Mouse (Mus musculus) kidney, adult 18-20 months (tissue): ENCODE measurements around the gene Rgs6.

ENCODE experiments used
- DNase-seq: peaks from one replicate; pipeline ENCODE4 v3.0.0; 2021

Rgs6 gene

DNA sequence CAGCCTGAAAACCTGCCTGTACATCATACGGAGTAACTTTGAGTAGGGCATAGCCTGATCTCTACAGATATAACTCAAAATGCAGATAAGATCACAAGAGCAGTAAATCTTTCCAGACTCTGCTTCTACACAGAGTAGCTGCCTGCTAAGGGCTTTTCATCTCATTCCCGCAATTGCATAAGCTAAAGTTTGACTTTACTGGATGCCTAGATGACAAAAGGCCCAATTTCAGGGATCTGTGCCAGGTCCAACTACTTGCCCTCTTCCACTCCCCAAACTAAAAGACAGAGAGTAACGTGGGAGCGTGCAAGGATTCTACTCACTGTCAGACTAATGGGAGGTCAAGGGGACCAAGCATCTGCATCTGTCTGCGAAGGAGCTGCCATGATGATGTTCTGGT lies 292.6 kb downstream of the Rgs6 start:
- no peak for DNase-seq

GRCm38 (mm10) chr12:82883079-82883478 lies 295.0 kb downstream of the Rgs6 start:
- no peak for DNase-seq

DNA sequence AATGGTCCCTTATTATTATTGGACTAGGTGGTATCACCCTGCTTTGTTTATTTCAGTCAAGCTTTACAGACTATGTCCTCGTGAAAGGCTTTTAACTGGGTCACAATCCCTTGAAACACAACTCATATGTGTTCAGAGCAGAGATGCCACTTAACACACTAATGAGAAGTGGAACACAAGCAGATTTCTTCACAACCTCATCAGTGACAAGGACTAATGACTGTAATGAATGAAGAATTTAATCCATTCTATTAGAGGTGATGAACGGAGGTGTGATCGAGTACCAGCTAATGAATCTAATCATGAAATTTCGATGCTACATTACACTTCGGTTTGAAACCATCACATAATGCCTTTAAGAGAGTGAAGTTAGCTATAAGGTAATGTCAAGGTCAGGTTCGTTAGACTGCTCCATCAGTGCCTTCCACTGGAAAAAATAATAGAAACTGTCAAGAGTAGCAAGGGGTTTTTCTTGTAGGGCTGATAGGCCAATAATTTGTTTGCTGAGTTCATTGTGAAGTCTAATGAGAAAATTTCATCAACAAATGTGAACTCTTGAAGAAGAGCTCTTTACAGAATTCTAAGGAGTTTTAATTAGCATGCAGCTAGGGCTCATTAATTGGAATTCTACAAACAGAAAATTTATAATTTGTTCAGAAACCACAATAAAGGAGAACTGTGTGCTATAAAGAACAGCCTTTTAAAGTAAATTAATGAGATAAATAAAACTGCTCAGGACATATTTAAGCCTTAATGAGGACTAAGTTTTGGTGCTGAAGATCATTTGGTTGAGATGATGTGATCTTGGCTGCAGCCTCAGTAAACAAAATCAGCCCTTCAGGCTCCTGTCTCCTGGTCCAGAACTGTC lies 307.1 kb downstream of the Rgs6 start:
- DNase-seq: no peak

GRCm38 (mm10) chr12:82905773-82906172 lies 317.7 kb downstream of the Rgs6 start:
- DNase-seq: no peak

- no peak for DNase-seq
Measured at GRCm38 (mm10) chr12:82910846-82911245, 322.8 kb downstream of the Rgs6 start.

DNA sequence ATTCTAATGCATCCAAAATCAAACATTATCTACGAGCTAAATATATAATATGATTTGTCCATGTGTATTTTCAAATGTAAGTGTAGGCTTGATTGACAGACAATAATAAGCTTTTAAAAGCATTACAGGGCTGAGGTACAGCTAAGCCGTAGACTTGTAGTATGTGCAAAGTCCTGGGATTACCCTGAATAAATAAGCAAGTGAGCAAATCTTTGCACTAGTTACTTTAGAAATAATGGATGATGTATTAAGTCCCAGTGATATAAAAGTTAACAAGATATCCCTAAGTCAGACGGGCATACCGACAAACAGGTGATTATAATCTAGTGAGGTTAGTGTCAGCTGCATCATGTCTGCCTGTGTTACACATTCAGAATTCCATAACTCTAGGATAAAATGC lies 326.0 kb downstream of the Rgs6 start:
- no peak for DNase-seq

DNA sequence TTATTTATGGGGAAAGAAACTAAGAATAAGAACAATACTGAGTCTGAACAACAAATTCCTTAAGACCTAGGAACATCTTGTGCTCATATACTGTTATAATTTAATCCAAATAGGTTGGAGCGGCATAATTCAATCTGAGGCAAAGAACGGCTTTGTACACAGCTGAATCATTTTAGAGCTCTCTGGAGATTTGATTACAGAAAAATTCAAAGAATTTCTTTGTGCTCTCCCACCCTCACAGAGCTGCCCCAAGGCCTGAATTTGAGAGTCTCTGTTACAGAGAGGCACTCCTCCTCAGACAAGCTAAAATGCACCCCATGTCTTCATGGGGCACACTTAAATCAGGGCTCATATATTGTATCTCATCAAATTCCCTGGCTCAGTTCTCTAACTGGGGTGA lies 332.1 kb downstream of the Rgs6 start:
- no peak for DNase-seq

DNA sequence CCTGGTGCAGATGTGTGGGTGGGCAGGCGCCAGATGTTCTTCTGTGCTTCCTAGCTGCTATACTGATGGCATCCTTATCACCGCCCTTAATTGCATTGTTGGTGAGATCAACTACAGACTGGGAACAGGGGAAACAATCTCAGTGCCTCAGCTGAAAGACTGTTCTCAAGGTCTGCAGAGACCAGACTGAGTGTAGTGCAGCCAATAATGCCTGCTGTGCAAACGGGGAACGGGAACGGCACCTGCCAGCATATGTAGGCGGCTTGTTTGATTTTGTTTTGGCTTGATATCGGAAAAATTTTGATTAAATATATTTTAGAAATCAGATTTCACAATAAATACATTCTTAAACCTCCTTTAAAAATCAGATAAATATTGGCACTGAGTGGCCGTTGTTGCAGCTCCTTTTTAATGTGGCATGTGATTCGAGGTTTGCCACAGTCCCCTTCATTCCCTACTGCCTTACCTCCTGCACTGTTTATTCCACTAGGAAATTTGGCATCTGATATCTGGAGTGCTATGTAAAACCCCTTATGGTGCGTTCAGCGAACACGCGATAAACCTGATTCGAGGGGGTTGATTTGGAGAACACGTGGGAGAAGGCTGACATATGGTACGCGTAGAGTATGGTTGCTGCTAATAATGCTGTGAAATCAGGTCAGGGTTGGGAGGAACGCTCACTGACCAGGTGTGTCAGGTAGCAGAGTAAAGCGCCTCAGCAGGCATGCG lies 333.4 kb downstream of the Rgs6 start:
- DNase-seq: no peak

DNA sequence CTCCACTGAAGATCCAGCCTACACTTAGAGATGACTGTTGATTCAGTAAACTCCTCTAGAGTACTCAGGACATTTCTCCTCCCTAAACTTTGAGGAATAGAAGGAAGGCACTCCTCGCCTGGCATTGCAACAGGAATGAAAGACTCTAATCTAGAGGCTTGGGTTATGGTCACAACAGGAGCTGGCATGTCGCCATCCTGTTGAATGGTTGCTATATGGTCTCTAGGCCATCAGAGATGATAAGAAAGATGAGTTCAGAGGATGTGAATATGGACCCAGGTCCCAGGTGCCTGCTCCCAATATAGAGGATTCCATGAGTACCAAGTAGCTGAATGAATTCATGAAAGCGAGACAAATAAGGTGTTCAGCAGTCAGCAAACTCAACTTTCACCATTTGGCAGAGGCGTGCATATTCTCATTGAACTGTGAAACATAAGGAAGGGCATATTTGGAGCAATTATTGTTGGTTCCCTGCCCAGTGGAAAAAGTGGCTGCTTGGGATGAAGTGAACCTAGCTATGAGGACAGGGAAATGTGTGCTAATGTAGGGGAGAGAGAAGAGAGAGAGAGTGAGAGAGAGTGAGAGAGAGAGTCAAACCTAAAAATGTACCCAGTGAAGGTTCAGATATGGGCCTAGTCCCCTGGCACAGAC lies 334.9 kb downstream of the Rgs6 start:
- DNase-seq: no peak

- peak; percentile 9 for DNase-seq
Measured at GRCm38 (mm10) chr12:82932706-82933461, 344.8 kb downstream of the Rgs6 start.

- no peak for DNase-seq
Measured at GRCm38 (mm10) chr12:82935121-82935762, 347.1 kb downstream of the Rgs6 start.

GRCm38 (mm10) chr12:82935767-82936166 lies 347.7 kb downstream of the Rgs6 start:
- DNase-seq: no peak

DNA sequence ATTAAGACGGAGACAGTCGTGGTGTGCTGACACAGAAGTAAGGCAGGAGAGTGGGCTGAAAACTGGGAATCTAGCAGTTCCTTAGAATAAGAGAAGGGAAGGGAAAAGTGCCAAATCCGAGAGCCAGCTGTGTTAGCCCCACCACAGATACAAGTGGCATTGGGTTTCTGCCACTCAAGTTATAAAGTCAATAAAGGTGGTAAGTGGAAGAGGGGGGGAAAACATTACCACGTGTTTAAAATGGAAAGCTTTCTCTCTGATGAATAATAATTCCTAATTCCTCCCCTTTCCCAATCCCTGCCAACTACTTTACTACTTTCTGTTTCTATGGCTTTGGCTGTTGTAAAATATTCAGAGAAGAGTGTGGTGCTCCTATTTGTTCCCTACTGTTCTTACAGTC lies 352.4 kb downstream of the Rgs6 start:
- no peak for DNase-seq

GRCm38 (mm10) chr12:82946507-82946906 lies 358.4 kb downstream of the Rgs6 start:
- peak; percentile 85 for DNase-seq

DNA sequence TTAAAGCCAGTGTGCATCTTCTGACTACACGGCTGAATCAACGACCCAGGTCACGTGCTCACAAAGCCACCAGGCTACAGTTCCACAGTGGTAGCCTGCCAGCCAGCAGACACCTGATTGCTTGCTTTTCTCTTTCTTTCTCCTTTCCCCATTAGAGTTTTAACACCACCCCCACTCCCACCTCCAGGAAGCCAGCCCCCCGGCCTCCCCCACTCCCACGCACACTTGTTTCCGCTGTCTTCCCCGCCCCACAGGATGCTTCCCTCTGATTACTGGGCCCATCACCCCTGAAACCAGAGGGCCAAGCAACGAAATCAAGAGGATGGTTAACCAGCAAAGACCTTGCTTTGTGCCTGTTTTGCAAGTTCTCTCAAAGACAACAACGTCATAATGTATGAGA lies 373.0 kb downstream of the Rgs6 start:
- no peak for DNase-seq

GRCm38 (mm10) chr12:82961852-82962251 lies 373.8 kb downstream of the Rgs6 start:
- DNase-seq: no peak

- no peak for DNase-seq
Measured at GRCm38 (mm10) chr12:82970521-82971105, 382.5 kb downstream of the Rgs6 start.

GRCm38 (mm10) chr12:82971176-82971575 lies 383.1 kb downstream of the Rgs6 start:
- DNase-seq: no peak

DNA sequence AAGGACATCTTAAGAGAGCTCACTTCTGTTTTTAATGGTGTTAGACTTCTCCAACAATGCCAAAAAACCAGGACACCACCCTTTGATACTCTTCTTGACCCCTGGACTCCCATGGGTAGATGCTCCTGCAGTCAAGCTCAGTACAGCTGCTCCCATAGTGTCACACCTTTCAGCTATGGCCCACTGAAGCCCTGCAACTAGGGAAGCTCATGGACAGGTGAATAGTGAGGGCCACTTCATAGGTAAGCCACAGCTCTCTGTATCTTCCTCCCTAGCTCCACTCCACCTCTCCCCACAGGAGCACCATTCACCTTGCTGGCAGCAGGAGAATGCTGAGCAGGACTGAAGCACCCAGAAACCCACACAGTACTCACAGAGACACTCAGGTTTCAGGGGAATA lies 384.6 kb downstream of the Rgs6 start:
- DNase-seq: no peak

DNA sequence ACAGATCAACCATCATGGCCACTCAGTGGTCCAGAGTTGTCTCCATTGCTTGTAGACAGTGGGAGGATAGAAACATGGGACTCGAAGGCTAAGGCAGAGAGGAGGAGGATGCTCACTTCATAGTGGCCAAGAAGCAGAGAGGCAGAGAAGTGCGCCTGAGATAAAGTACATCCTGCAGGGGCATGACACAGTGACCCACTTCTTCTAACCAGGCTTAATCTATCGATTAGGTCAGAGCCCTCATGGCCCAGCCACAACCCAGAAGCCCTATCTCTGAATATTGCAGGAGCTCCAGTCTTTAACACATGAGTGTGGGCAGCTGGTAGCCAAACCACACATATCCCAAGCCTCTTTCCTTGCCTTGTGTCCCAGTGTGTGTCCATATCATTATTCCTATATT lies 385.7 kb downstream of the Rgs6 start:
- DNase-seq: no peak

DNA sequence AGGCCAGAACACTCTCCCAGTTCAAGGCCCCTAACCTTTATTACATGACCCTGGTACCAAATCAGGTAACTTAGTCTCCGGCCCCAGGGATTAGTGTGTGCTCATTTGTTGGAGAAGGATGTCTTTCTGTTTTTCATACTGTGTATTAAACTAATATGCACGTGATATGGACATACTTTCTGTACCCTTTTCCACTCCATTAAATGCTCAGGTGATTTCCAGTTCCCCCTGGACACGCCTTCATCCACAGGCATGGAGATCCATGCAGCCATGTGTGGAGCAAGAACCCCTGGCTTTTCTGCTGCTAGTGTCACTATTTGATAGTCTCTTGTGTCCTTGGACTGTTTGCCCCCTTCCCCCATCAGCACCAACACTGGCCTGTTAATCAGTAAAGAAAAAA lies 390.2 kb downstream of the Rgs6 start:
- no peak for DNase-seq

- DNase-seq: no peak
Measured at GRCm38 (mm10) chr12:82982716-82983115, 394.6 kb downstream of the Rgs6 start.
